Mouse (Mus musculus): Measurements from ENCODE around the gene Lrrc23. TPM values are rescaled to one million over a fixed set of nuclear protein-coding genes. Genes with fewer than 3 reads are reported as not detected.

Lrrc23 gene
- polyA plus RNA-seq, 1 experiment from 2014 or later: 4.1 TPM

DNA sequence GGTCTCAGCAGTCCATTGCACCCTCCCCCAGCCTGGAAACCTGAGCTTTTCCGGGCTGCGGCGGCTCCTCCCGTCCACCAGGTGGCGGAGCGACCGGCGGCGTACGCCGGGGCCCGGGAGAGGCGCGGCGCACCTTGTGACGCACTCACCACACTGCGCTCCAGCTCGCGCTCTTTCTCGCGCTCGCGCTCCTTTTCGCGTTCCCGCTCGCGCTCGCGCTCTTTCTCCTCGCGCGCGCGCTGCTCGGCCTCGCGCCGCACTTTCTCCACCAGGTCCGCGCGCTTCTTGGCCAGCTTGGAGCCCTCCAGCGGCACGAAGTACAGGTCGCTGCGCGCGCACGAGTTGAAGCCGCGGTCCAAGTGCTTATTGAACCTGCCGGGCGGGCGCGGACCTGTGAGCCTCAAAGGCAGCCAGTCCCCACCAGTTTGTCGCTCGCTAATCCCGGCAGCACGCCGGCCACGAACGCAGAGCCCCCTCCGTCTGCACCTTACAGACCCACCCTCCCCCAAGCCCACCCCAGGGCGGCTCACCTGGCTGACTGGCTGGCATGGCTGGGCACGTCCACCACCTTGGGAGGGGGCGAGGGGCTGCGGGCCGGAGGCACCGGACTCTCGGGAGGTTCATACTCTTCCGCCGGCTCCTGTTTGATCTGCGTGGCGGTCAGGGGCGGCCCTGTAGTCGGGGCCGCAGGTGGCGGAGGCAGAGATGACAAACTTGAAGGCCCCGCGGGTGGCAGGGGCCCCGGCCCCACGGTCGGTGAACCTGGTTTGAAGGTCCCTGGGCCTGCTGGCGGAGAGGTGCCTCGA, 33.8 kb downstream of the Lrrc23 start:
- peak overlapping the region; percentile 86 for H3K9ac ChIP-seq (ENCODE audit: low read depth, low read length)
- ATAC-seq (ENCODE audit: low FRiP score) (peak; percentile 84), DNase-seq (ENCODE audit: low spot score) (peak; percentile 97)
- peak overlapping the region; percentile 86 for H3K27ac ChIP-seq (ENCODE audit: low read depth, low read length)
- 0 out of 2 replicates have a peak, but pooled peaks cover 7% of the 10 kb centered on the region for H3K36me3 ChIP-seq (ENCODE audit: control insufficient read depth, insufficient read depth, low read length)
- peak overlapping the region; percentile 97 for H3K4me2 ChIP-seq (replicated peaks; ENCODE audit: low read depth, low read length)
- no peaks in the 10 kb centered on the region for H3K9me3 ChIP-seq (ENCODE audit: control insufficient read depth, low read length)
- peak overlapping the region; percentile 51 for H3K4me3 ChIP-seq (ENCODE audit: low read depth, low read length)
- peaks cover 14% of the 10 kb centered on the region for H3K4me1 ChIP-seq (replicated peaks; ENCODE audit: control insufficient read depth, insufficient read depth, low read length)
- no peaks in the 10 kb centered on the region for H3K27me3 ChIP-seq (ENCODE audit: control insufficient read depth, insufficient read depth, low read length)
- under 1% methylated on average over 84 of the region's 85 CpGs for WGBS

DNA sequence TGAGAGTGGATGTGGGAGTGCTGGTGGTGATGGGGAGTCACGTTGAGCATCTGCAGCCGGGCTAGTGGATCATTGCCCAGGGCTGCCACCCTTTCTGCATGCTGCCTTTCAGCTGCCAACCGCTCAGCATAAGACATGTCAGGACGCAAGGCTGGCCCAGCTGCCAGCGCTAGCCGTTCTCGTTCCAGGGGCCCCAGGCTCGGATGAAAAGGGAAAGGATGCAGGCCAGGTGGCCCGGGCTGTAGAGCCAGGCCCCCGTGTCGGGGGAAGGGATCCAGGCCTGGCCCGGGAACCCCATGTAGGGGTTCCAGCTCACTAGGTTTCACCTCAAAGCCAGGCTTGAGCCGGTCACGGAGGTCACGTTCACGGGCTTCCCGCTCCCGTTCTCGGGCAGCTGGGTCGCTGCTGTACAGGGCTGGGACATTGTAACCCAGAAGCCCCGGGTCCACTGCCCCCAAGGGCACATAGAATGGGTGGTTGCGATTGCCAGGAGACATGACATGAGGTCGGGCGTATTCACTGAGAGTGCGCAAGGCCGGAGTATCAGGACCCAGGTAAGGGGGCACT, 34.7 kb downstream of the Lrrc23 start:
- peak overlapping the region; percentile 86 for H3K27ac ChIP-seq (ENCODE audit: low read depth, low read length)
- ATAC-seq (ENCODE audit: low FRiP score) (no peak), DNase-seq (ENCODE audit: low spot score) (no peak)
- H3K4me1 ChIP-seq (replicated peaks; ENCODE audit: control insufficient read depth, insufficient read depth, low read length): peaks cover 14% of the 10 kb centered on the region
- peak overlapping the region; percentile 97; the same call in 1 of the 2 replicates for H3K4me2 ChIP-seq (replicated peaks; ENCODE audit: low read depth, low read length)
- no peak overlapping the region for H3K9ac ChIP-seq (ENCODE audit: low read depth, low read length)
- H3K4me3 ChIP-seq (ENCODE audit: low read depth, low read length): no peak overlapping the region
- H3K27me3 ChIP-seq (ENCODE audit: control insufficient read depth, insufficient read depth, low read length): no peaks in the 10 kb centered on the region
- 69% methylated on average over 26 of the region's 26 CpGs for WGBS
- H3K9me3 ChIP-seq (ENCODE audit: control insufficient read depth, low read length): no peaks in the 10 kb centered on the region
- H3K36me3 ChIP-seq (ENCODE audit: control insufficient read depth, insufficient read depth, low read length): 0 out of 2 replicates have a peak, but pooled peaks cover 7% of the 10 kb centered on the region

DNA sequence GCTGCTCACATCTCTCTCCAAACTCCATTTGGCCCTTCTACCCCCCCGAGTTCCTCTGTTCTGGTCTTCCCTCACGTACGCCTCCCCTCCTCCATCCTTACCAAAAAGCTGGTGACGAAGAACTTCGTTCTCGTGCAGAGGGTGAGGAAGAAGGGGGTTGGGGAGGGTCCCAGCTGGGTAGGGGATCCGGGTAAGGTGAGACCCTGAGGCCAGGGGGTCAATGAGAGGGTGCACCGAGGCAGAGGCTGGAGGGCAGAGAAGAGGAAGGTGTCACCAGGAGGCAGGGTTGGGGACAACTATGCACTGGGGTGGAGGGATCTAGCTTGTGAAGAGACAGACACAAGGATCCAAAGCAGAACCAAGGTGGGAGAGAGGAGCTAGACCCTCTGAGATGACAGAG, 35.9 kb downstream of the Lrrc23 start:
- H3K27ac ChIP-seq (ENCODE audit: low read depth, low read length): no peak overlapping the region
- peaks cover 14% of the 10 kb centered on the region for H3K4me1 ChIP-seq (replicated peaks; ENCODE audit: control insufficient read depth, insufficient read depth, low read length)
- H3K27me3 ChIP-seq (ENCODE audit: control insufficient read depth, insufficient read depth, low read length): no peaks in the 10 kb centered on the region
- H3K36me3 ChIP-seq (ENCODE audit: control insufficient read depth, insufficient read depth, low read length): 0 out of 2 replicates have a peak, but pooled peaks cover 7% of the 10 kb centered on the region
- H3K4me2 ChIP-seq (replicated peaks; ENCODE audit: low read depth, low read length): no peak overlapping the region
- H3K9ac ChIP-seq (ENCODE audit: low read depth, low read length): no peak overlapping the region
- WGBS: 90% methylated on average over 8 of the region's 8 CpGs
- H3K4me3 ChIP-seq (ENCODE audit: low read depth, low read length): no peak overlapping the region
- no peak for DNase-seq (ENCODE audit: low spot score)
- no peaks in the 10 kb centered on the region for H3K9me3 ChIP-seq (ENCODE audit: control insufficient read depth, low read length)
- ATAC-seq (ENCODE audit: low FRiP score): no peak

DNA sequence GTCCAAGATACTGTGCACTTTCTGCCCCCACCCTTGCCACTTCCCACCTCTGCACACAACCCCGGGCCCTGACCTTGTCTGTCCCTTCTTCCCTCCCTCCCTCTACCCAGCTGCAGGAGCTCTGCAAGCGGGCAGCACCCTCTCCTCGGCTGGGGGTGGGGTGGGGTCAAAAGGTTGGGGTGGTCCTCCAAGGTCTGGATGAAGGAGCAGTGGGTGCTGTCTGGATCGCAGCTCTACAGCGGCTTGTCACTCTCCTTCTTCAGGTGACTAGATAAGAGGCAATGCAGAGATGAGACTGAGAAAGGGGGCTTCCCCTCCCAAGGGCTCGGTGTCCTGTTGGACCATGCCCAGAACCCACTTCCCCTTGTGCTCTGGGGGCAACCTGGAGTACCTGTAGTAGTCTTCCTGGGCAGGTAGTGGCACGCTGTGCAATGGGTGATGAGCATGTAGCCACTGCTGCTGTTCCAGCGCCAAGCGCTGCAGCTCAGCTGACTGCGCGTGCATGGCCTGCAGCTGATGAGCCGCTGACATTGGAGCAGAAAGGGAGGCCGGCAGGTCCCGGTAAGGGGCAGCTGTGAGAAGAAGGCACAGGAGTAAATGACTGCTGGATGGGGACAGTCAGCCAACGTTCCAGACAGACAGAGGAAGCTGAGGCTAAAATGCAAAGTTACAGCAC, 36.5 kb downstream of the Lrrc23 start:
- Histone ChIP-seq H3K4me2 (replicated peaks; ENCODE audit: low read depth, low read length) (no peak overlapping the region), H3K9me3 (ENCODE audit: control insufficient read depth, low read length) (no peaks in the 10 kb centered on the region), H3K36me3 (ENCODE audit: control insufficient read depth, insufficient read depth, low read length) (0 out of 2 replicates have a peak, but pooled peaks cover 6% of the 10 kb centered on the region), H3K27ac (ENCODE audit: low read depth, low read length) (no peak overlapping the region), H3K9ac (ENCODE audit: low read depth, low read length) (no peak overlapping the region), H3K27me3 (ENCODE audit: control insufficient read depth, insufficient read depth, low read length) (no peaks in the 10 kb centered on the region), H3K4me3 (ENCODE audit: low read depth, low read length) (no peak overlapping the region), H3K4me1 (replicated peaks; ENCODE audit: control insufficient read depth, insufficient read depth, low read length) (peaks cover 14% of the 10 kb centered on the region)
- ATAC-seq (ENCODE audit: low FRiP score): no peak
- DNase-seq (ENCODE audit: low spot score): no peak
- 91% methylated on average over 14 of the region's 15 CpGs for WGBS

DNA sequence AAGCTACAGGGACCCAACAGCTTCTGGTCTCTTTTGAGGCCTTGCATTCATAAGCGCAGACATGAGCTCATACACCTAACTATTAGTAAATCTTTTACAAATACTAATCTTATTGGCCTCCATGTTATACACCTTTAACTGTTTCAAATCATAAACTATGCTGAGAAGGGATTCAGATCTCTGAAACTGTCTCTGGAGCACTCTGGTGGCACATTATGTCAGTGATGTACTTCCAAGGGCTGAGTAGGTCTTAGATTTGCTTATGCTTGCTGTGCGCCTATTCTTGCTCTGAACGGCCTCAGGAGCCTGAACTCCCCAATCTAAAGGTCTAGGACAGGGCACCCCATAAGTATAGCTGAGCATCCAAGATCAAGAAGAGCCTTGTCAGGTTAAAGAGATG, 37.7 kb downstream of the Lrrc23 start:
- Histone ChIP-seq H3K9me3 (ENCODE audit: control insufficient read depth, low read length) (no peaks in the 10 kb centered on the region), H3K4me2 (replicated peaks; ENCODE audit: low read depth, low read length) (peak overlapping the region; percentile 51), H3K36me3 (ENCODE audit: control insufficient read depth, insufficient read depth, low read length) (no peaks in the 10 kb centered on the region), H3K27me3 (ENCODE audit: control insufficient read depth, insufficient read depth, low read length) (no peaks in the 10 kb centered on the region), H3K9ac (ENCODE audit: low read depth, low read length) (peak overlapping the region; percentile 59), H3K4me3 (ENCODE audit: low read depth, low read length) (peak overlapping the region; percentile 23), H3K4me1 (replicated peaks; ENCODE audit: control insufficient read depth, insufficient read depth, low read length) (peaks cover 12% of the 10 kb centered on the region), H3K27ac (ENCODE audit: low read depth, low read length) (peak overlapping the region; percentile 99)
- no peak for DNase-seq (ENCODE audit: low spot score)
- no peak for ATAC-seq (ENCODE audit: low FRiP score)
- 73% methylated on average over 3 of the region's 3 CpGs for WGBS

DNA sequence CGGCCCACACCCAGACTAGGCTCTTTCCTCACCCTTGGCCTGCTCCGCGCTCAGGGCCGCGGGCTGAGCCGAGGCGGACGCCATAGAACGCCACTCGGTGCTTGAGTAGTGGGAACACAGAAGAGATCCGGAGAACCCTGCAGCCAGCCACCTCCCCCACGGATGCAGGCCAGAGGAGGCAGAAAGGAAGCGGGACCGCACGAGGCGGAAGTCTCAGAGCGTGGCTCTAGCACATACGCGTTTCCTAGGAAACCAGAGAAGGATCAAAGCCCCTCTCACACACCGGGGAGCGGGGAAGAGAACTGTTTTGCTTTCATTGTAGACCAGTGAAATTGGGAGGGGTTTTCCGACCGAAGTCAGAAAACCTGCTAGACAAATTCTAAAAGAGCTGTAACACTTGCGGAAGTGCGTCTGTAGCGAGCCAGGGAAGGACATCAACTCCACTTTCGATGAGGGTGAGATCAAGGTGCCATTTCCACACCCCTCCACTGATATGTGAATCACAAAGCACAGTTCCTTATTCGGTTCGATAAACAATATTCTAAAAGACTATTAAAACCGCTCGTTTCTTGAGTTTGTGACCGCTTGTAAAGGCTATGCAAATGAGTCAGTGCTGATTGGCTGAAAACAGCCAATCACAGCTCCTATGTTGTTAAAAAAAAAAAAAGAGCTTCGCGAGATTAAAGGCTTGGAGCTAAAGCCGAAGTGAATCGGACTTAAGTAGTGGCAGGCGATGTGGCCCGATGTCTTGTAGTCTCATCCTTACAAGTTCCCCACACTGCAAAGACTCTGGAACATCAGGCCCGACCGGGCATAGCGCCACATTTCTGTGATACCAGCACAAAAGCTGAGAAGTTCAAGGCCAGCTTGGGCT, 38.4 kb downstream of the Lrrc23 start, which contains the start of gene Grcc10:
Gene Grcc10 (minus strand): TSS at position 487 of the 874 bp plus-strand sequence.
- ATAC-seq (ENCODE audit: low FRiP score): peak; percentile 84
- no peaks in the 10 kb centered on the region for H3K36me3 ChIP-seq (ENCODE audit: control insufficient read depth, insufficient read depth, low read length)
- H3K4me2 ChIP-seq (replicated peaks; ENCODE audit: low read depth, low read length): peak within 1 kb of the TSS; percentile 51
- H3K27ac ChIP-seq (ENCODE audit: low read depth, low read length): peak within 1 kb of the TSS; percentile 99
- DNase-seq (ENCODE audit: low spot score): peak; percentile 91
- no peaks in the 10 kb centered on the region for H3K27me3 ChIP-seq (ENCODE audit: control insufficient read depth, insufficient read depth, low read length)
- WGBS: under 1% methylated on average over 41 of the region's 41 CpGs
- no peaks in the 10 kb centered on the region for H3K9me3 ChIP-seq (ENCODE audit: control insufficient read depth, low read length)
- peaks cover 8% of the 10 kb centered on the region for H3K4me1 ChIP-seq (replicated peaks; ENCODE audit: control insufficient read depth, insufficient read depth, low read length)
- peak within 1 kb of the TSS; percentile 63 for H3K4me3 ChIP-seq (ENCODE audit: low read depth, low read length)
- H3K9ac ChIP-seq (ENCODE audit: low read depth, low read length): peak within 1 kb of the TSS; percentile 83

DNA sequence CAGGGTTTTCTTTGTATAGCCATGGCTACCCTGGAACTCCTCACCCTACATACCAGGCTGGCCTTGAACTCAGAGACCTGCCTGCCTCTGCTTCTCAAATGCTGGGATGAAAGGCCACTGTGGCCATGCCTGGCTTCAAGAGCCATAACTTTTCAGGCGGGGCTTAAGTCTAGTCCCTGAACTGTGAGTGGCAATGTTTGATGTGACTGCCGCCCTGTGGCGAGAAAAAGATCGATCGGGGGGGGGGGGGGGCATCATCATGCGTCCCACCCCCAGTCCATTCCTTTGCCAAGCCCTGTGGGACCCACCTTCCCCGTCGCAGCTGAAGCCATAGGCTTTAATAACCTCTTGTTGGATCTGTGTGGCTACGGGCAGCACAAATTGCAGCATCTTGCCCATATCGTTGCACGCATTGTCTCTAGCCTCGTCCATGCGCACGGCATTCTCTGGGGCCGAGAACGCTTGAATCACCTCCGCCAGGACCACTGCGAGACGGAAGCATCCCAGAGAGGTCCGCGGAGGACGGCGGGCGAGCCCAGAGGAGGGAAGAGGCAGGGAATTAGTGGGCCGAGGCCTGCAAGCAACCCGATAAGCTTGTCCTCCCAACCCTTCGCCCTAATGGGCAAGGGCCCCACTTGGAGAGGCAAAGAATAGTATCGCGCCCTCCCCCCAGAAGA, 39.2 kb downstream of the Lrrc23 start:
- no peaks in the 10 kb centered on the region for H3K36me3 ChIP-seq (ENCODE audit: control insufficient read depth, insufficient read depth, low read length)
- peak overlapping the region; percentile 83 for H3K9ac ChIP-seq (ENCODE audit: low read depth, low read length)
- ATAC-seq (ENCODE audit: low FRiP score) (peak; percentile 33), DNase-seq (ENCODE audit: low spot score) (peak; percentile 74)
- peak overlapping the region; percentile 51 for H3K4me2 ChIP-seq (replicated peaks; ENCODE audit: low read depth, low read length)
- peak overlapping the region; percentile 63 for H3K4me3 ChIP-seq (ENCODE audit: low read depth, low read length)
- no peaks in the 10 kb centered on the region for H3K27me3 ChIP-seq (ENCODE audit: control insufficient read depth, insufficient read depth, low read length)
- H3K27ac ChIP-seq (ENCODE audit: low read depth, low read length): peak overlapping the region; percentile 99
- WGBS: under 1% methylated on average over 29 of the region's 29 CpGs
- H3K4me1 ChIP-seq (replicated peaks; ENCODE audit: control insufficient read depth, insufficient read depth, low read length): peaks cover 4% of the 10 kb centered on the region
- H3K9me3 ChIP-seq (ENCODE audit: control insufficient read depth, low read length): no peaks in the 10 kb centered on the region
